Mouse (Mus musculus) mesoderm, embryonic 11.5 days (tissue): ENCODE results near the gene Mbtps1.

Experiments
- DNase-seq: peaks from one replicate; pipeline ENCODE4 v3.0.0-alpha.2; 2012; ENCODE audit warnings: low read depth, low spot score

Gene Mbtps1

DNA sequence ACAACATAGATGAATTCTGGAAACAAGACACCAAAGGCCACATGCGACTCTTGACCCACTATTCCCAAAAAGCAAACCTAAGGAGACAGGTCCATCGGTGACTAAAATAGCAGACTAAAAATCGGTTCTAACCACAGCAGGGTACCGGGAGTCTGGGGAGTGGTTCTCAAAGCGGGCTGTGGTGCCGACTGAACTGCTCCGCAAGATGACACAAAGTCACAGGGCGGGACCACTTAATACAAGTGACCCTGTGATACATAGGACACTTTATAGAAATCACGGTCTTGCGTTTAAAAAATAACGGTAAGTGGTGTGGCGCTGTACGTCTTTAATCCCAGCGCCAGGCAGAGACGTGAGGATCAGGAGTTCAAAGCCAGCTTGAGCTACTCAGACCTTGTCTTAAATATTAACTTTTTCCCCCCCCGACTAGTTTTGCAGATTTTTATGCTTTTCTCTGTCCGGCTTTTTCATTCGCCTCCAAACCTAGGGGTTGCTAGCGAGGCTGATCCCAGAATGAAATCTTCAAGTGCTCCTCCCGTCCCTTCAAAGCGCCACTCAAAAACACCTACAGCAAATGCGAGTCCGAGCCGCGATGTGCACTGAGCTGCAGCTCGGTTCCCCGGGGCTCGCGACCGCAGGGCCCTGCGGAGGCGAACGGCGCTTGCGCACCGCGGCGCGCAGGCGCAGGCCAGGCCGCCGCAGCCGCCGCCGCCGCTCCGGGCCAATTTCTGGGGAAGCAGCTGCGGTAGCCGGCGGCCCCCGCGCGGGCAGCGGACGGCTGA lies 523 bp downstream of the Mbtps1 start:
- DNase-seq, result peak; percentile 85

DNA sequence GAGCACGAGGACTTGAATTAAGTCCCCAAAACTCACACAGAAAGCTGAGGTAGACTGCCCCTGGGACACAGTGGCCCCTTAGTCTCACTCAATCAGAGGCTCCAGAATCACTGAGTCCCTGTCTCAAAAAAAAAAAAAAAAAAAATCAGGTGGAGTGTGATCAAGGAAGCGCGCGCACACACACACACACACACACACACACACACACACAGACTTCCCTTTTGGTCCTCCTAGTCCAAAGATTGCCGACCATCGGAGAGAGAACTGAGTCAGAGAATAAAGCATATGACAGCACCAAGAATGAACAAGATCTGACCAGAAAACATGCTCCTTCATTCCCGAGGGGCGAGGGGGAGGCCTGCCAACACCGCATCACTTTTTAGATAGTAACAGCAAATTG lies 1.4 kb downstream of the Mbtps1 start:
- DNase-seq, result no peak

DNA sequence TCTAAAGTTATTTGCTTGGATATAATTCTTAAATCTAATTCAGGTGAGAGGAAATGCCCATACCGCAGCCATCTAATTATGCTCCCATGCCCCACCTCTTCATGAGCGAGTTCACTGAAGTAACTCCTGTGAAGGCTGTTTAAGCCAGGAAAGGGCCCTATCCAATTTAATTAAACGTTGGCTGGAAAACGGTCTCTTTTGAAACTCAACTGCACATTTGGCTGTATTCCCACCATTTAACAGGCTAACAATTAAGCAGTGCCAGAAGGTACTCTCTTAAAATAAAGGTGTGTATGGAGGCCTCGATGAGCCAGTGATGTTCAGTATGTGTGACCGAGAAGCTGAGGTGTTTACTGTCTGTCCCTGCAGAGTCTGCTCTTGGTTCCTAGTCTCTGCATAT lies 2.7 kb downstream of the Mbtps1 start:
- no peak for DNase-seq

DNA sequence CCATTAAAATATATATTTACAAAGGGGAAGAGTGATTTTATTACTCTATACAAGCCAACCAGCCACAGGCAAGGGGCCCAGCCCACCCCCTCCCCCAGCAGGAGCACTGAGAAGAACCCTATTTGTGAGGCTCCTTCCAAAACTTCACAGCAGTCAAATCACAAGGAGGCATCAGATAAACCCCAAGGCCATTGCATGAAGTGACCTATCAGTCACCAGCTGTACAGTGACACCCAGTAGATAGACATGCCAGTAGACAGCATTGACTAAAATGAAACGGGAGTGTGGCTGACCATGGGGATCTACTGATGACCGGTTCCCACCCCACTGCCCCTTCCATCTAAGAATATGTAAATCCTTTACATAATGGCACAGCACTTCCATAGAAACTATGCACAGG lies 5.6 kb downstream of the Mbtps1 start:
- DNase-seq, result no peak

DNA sequence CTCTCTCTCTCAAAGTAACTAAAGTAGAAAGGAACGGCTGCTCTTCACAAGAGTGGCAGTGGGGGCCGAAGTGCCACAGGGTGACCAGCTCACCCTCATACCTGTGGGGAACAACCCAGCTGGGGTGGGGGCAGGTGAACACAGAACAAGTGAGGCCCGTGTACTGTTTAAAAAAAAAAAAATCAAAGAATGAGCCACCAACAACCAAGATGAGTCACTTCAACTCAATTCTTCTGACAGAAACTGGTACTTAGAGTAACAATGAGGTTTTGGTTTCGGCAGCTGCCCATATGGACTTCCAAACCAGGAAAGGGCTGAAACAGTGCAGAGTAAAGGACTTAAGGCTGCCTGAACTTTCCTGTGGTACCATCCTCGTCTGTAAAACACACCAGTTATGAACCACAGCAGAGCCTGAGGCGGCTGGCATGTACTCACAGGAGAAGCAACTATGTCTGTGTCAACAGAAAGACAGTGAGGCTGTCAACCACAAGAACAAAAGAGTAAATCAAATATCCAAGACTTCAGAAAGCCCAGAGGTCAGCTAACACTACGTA lies 9.9 kb downstream of the Mbtps1 start:
- DNase-seq, result no peak

DNA sequence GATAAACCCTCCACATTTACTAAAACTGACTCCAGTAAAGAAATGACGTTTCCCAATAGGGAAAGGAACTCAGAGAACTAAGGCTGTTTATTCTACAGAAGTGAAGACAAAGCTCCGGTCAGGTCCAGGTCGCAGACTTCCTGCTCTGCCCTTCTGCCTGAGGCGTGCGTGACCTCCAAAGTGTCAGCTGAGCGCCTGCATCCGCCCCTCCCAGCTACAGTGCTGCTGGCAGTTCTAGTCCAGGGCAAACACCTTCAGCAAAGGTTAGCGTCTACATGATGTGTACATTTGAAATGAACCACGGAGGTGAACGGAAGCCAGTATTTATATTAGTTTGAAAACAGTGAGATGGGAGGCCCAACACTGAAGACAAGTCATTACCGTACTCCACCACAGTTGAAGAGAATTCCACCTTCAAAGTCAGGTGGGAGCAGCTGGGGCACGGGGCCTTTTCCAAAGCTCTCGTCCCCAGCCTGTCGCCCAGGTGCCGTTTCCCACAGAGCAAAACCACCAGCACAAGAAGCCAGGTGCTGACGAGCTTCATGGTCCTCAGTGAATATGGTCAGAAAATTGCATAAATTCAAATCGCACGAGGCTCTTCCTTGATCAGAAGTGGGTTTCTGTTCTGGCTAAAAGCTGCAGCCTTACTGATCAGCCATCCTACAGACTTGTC lies 11.4 kb downstream of the Mbtps1 start:
- DNase-seq, result no peak

- DNase-seq, result no peak
These were observed 12.7 kb downstream of the Mbtps1 start for GRCm38 (mm10) chr8:119545791-119546190.

DNA sequence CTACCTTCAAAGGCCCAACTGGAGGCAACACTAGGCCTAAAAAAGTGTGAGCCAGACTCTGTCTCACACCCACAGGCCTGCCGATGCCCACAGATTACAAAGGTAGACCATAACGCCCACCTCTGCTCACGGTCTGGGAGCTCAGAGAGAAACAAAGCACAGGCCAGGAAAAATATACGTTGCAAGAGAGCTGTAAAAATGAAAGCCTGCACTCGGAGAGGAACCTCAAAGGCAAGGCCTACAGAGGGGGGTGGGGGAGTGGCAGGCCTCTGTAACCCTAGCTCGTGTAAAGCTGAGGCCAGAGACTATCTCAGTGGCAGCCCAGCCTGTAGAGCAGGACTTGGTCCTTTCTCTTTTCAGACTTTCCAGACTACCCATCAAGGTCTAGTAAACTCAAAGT lies 13.4 kb downstream of the Mbtps1 start:
- no peak for DNase-seq

- no peak for DNase-seq
These were observed 13.9 kb downstream of the Mbtps1 start for GRCm38 (mm10) chr8:119544606-119545005.

GRCm38 (mm10) chr8:119531973-119532372 lies 26.6 kb downstream of the Mbtps1 start:
- DNase-seq, result no peak

- no peak for DNase-seq
These were observed 27.1 kb downstream of the Mbtps1 start for GRCm38 (mm10) chr8:119531397-119531796.

DNA sequence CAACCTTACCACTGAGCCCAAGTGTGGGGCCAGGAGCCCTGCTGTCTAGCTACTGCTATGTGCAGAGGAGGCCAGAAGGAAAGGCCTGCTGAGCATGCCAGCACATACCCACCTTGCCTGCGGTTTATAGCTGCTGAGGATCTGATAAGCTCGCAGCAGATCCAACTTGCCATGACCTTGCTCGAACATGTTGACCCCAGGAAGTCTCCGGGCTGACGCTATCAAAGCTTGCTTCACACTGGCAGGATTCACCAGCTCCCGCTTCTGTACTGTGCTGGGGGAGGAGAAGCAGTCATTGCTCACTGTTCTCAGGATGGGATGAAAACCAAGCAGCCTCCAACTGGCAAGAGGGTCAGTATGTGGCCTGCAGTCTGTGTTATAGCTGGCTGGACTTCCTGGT lies 27.6 kb downstream of the Mbtps1 start:
- DNase-seq, result no peak

GRCm38 (mm10) chr8:119528762-119529161 lies 29.8 kb downstream of the Mbtps1 start:
- no peak for DNase-seq

GRCm38 (mm10) chr8:119520102-119520501 lies 38.4 kb downstream of the Mbtps1 start:
- no peak for DNase-seq

DNA sequence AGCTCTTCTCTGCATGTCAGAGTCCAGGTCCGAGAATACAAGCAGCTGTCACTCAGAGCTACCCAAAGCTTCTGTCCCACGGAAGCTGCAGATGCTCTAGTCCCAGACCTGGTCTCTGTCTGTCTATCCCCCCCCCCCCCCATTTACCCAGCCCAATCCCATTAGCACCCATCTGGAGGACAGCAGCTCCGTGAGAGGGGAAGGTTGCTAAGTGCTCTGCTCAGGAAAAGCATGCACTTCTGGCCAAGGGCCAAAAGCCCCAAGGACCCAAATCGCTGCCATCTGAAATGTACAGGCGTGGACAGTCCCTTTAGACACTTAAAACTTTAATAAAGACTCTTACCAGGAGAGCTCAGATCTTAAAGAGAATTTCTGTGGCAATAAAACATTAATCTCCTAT lies 41.9 kb downstream of the Mbtps1 start:
- no peak for DNase-seq

DNA sequence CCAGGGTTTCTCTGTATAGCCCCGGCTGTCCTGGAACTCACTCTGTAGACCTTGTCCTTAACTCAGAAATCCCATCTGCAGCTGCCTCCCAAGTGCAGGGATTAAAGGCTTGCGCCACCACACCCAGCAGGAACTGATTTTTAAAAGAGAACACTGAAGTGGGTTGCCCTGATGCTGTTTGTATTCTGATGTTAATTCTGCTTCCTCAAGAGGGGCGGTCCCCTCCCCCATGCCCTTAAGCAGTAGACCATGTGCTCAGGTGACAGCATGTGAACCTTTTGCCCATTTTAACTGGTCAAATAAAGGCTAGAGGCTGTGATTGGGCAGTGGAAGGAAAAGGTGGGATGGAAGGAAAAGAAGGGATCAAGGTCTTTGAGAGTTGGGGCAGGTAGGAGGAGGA lies 42.8 kb downstream of the Mbtps1 start:
- no peak for DNase-seq

DNA sequence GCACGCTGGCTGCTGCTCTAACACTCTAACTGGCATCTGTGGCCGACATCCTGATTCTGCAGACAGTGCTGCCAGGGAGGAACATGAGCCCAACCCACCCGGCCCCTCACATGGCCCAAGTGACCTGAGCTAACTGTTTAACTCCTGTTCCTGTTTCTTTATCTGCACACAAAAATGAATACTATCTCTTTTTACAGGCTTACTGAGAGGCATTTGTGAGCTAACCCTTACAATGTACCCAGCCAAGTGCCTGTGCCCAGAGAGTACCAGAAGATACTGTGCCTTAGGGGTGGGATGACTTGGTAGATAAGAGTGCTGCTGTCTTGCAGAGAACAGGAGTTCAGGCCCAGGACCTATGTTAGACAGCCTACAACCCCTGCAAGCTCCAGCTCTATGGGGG lies 43.6 kb downstream of the Mbtps1 start:
- no peak for DNase-seq

- DNase-seq, result no peak
These were observed 45.1 kb downstream of the Mbtps1 start for GRCm38 (mm10) chr8:119513405-119513804.

DNA sequence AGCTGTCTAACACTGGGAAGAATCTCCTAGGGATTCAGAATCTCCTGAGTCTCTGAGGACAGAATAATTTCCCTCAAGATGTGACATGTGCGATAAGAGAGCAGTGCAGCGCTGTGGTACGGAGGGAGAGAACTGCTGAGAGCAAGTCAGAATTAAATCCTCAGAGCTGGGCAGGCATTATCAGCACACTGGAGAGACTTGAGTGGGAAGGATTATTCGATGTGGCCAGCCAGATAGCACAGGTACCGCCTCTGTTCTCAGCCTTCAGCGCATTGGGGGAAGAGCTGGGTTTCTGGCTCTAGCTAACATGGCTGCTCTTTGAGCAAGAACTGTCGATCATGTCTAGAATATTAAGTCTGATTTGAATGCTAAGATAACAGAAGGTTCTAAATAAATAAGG lies 46.8 kb downstream of the Mbtps1 start:
- DNase-seq, result no peak

GRCm38 (mm10) chr8:119510471-119510870 lies 48.1 kb downstream of the Mbtps1 start:
- no peak for DNase-seq

GRCm38 (mm10) chr8:119506106-119506505 lies 52.4 kb downstream of the Mbtps1 start:
- no peak for DNase-seq

DNA sequence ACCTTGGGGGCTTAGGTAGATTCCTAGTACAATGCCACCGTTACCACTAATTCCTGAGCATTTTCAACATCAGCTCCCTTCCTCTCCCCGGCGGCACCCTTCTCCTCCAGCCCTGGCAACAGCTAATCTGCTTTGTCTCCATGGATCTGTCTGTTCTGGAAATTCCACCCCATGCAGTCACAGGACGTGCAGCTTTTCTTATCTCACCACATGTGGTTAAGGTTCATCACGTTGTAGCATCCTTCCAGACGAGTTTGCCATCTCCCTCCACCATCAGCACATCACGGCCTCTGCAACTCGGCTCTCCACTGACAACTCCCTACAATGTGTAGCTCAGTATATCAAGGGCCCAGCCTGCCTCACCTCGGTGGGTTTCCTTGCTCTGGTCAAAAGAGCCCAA lies 53.0 kb downstream of the Mbtps1 start:
- no peak for DNase-seq

DNA sequence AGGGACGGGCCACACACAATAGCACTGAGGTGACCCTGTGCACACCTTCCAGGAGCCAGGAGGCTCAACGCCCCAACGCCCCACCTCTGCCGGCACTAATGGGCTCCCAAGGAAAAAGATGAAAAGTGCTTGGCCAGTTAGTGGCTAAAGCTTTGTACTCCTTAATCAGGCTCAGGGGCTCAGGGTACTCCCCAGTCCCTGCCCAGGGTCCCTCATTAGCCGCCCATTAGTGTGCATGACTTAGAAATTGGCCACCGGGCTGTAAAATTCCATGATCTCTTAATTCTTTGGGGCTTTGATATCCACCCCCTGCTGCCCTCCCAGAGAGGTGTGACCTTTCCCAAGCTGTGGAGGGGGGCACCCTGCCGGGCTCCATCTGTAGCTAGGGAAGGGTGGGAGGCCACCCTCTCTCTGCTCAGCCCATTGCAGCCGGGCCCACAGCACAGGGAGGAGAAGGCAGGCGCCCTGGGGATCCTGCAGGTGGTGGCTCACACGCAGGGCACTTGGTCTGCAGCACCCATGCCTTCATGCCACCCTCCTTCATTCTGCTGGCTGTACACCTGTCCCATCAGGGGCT lies 55.3 kb downstream of the Mbtps1 start:
- DNase-seq, result no peak
